Mouse (Mus musculus) gastrocnemius, adult 18-20 months (tissue): ENCODE results near the gene Rsg1. TPM values are rescaled to one million over a fixed set of nuclear protein-coding genes. Genes with fewer than 3 reads are reported as not detected.

Source experiments
- DNase-seq: peaks from one replicate; pipeline ENCODE4 v3.0.0; 2021; ENCODE audit warnings: low spot score
- total RNA-seq, 2 experiments: library from RNA; stranded (reverse); gene quantifications; 2 replicates each; pipeline ENCODE4 v1.2.3; 2021

Rsg1 gene
- total RNA-seq, 2 experiments from 2014 or later, result 0.31 TPM; not detected in 1

GRCm38 (mm10) chr4:141246998-141247350 is 33.2 kb downstream of the Rsg1 start:
- no peak for DNase-seq

GRCm38 (mm10) chr4:141247776-141248613 is 34.2 kb downstream of the Rsg1 start:
- DNase-seq, result no peak

GRCm38 (mm10) chr4:141248614-141248978 is 34.8 kb downstream of the Rsg1 start:
- no peak for DNase-seq

- no peak for DNase-seq
Observed at GRCm38 (mm10) chr4:141249383-141249782, 35.6 kb downstream of the Rsg1 start.

GRCm38 (mm10) chr4:141251071-141251470 is 37.3 kb downstream of the Rsg1 start:
- DNase-seq, result no peak

- no peak for DNase-seq
Observed at GRCm38 (mm10) chr4:141252641-141253040, 38.9 kb downstream of the Rsg1 start.

GRCm38 (mm10) chr4:141254234-141254633 is 40.5 kb downstream of the Rsg1 start:
- no peak for DNase-seq

GRCm38 (mm10) chr4:141257440-141257839 is 43.7 kb downstream of the Rsg1 start:
- DNase-seq, result no peak

- no peak for DNase-seq
Observed at GRCm38 (mm10) chr4:141259413-141259812, 45.7 kb downstream of the Rsg1 start.

- no peak for DNase-seq
Observed at GRCm38 (mm10) chr4:141260007-141260723, 46.4 kb downstream of the Rsg1 start.

- no peak for DNase-seq
Observed at GRCm38 (mm10) chr4:141262906-141263637, 49.3 kb downstream of the Rsg1 start.

- DNase-seq, result no peak
Observed at GRCm38 (mm10) chr4:141265979-141266637, 52.4 kb downstream of the Rsg1 start.

GRCm38 (mm10) chr4:141267250-141267649 is 53.5 kb downstream of the Rsg1 start:
- DNase-seq, result no peak

GRCm38 (mm10) chr4:141267837-141268236 is 54.1 kb downstream of the Rsg1 start:
- DNase-seq, result no peak

- DNase-seq, result no peak
Observed at GRCm38 (mm10) chr4:141268350-141268749, 54.6 kb downstream of the Rsg1 start.

GRCm38 (mm10) chr4:141269080-141269479 is 55.3 kb downstream of the Rsg1 start:
- DNase-seq, result no peak

GRCm38 (mm10) chr4:141270201-141270940 is 56.6 kb downstream of the Rsg1 start:
- no peak for DNase-seq

GRCm38 (mm10) chr4:141271228-141271627 is 57.5 kb downstream of the Rsg1 start:
- no peak for DNase-seq

GRCm38 (mm10) chr4:141271721-141272120 is 58.0 kb downstream of the Rsg1 start:
- DNase-seq, result no peak

GRCm38 (mm10) chr4:141272878-141273277 is 59.1 kb downstream of the Rsg1 start:
- DNase-seq, result no peak

GRCm38 (mm10) chr4:141273296-141273695 is 59.5 kb downstream of the Rsg1 start:
- DNase-seq, result peak; percentile 80
